Mouse (Mus musculus): ENCODE results near the gene Btbd16. TPM values are rescaled to one million over a fixed set of nuclear protein-coding genes. Genes with fewer than 3 reads are reported as not detected.

Btbd16 gene
- polyA plus RNA-seq, 1 experiment, result not detected

- Histone ChIP-seq H3K9me3 (ENCODE audit: control insufficient read depth, low read length) (no peaks in the 10 kb centered on the region), H3K4me1 (ENCODE audit: control insufficient read depth) (no peaks in the 10 kb centered on the region), H3K4me3 (replicated peaks) (no peak overlapping the region), H3K27me3 (ENCODE audit: control insufficient read depth) (no peaks in the 10 kb centered on the region), H3K36me3 (ENCODE audit: control insufficient read depth) (no peaks in the 10 kb centered on the region; the same call in 1 of the 2 replicates)
- TF ChIP-seq TAL1 (IDR thresholded peaks at IDR 0.05; ENCODE audit: low read length), result no peak
These were observed 9.7 kb upstream of the Btbd16 start for GRCm38 (mm10) chr7:130764160-130764559.

GRCm38 (mm10) chr7:130766411-130767170, 7.3 kb upstream of the Btbd16 start:
- TF ChIP-seq GATA1 (IDR thresholded peaks at IDR 0.05; ENCODE audit: low read length), result no peak
- TF ChIP-seq TAL1 (IDR thresholded peaks at IDR 0.05; ENCODE audit: low read length), result no peak
- no peak overlapping the region for H3K4me3 ChIP-seq (replicated peaks)
- no peaks in the 10 kb centered on the region for H3K36me3 ChIP-seq (ENCODE audit: control insufficient read depth)
- H3K27me3 ChIP-seq (ENCODE audit: control insufficient read depth), result no peaks in the 10 kb centered on the region
- H3K9me3 ChIP-seq (ENCODE audit: control insufficient read depth, low read length), result no peaks in the 10 kb centered on the region
- no peaks in the 10 kb centered on the region for H3K4me1 ChIP-seq (ENCODE audit: control insufficient read depth)

- Histone ChIP-seq H3K4me1 (ENCODE audit: control insufficient read depth) (no peaks in the 10 kb centered on the region), H3K27me3 (ENCODE audit: control insufficient read depth) (no peaks in the 10 kb centered on the region), H3K9me3 (ENCODE audit: control insufficient read depth, low read length) (no peaks in the 10 kb centered on the region), H3K4me3 (replicated peaks) (no peak overlapping the region), H3K36me3 (ENCODE audit: control insufficient read depth) (no peaks in the 10 kb centered on the region)
- TF ChIP-seq TAL1 (IDR thresholded peaks at IDR 0.05; ENCODE audit: low read length), result no peak
- no peak for TF ChIP-seq GATA1 (IDR thresholded peaks at IDR 0.05; ENCODE audit: low read length)
These were observed 5.7 kb upstream of the Btbd16 start for GRCm38 (mm10) chr7:130768151-130768550.

GRCm38 (mm10) chr7:130770707-130771106, 3.2 kb upstream of the Btbd16 start:
- TF ChIP-seq TAL1 (IDR thresholded peaks at IDR 0.05; ENCODE audit: low read length) (no peak), GATA1 (IDR thresholded peaks at IDR 0.05; ENCODE audit: low read length) (no peak)
- Histone ChIP-seq H3K27me3 (ENCODE audit: control insufficient read depth) (no peaks in the 10 kb centered on the region), H3K36me3 (ENCODE audit: control insufficient read depth) (no peaks in the 10 kb centered on the region), H3K9me3 (ENCODE audit: control insufficient read depth, low read length) (no peaks in the 10 kb centered on the region), H3K4me1 (ENCODE audit: control insufficient read depth) (no peaks in the 10 kb centered on the region), H3K4me3 (replicated peaks) (no peak overlapping the region)

- Histone ChIP-seq H3K9me3 (ENCODE audit: control insufficient read depth, low read length) (no peaks in the 10 kb centered on the region), H3K4me3 (replicated peaks) (no peak overlapping the region), H3K4me1 (ENCODE audit: control insufficient read depth) (no peaks in the 10 kb centered on the region), H3K27me3 (ENCODE audit: control insufficient read depth) (no peaks in the 10 kb centered on the region), H3K36me3 (ENCODE audit: control insufficient read depth) (no peaks in the 10 kb centered on the region)
- TF ChIP-seq TAL1 (IDR thresholded peaks at IDR 0.05; ENCODE audit: low read length) (no peak), GATA1 (IDR thresholded peaks at IDR 0.05; ENCODE audit: low read length) (no peak)
These were observed 568 bp upstream of the Btbd16 start for GRCm38 (mm10) chr7:130773171-130773830.

- TF ChIP-seq TAL1 (IDR thresholded peaks at IDR 0.05; ENCODE audit: low read length) (no peak), GATA1 (IDR thresholded peaks at IDR 0.05; ENCODE audit: low read length) (no peak)
- Histone ChIP-seq H3K27me3 (ENCODE audit: control insufficient read depth) (no peaks in the 10 kb centered on the region), H3K36me3 (ENCODE audit: control insufficient read depth) (no peaks in the 10 kb centered on the region), H3K9me3 (ENCODE audit: control insufficient read depth, low read length) (no peaks in the 10 kb centered on the region), H3K4me1 (ENCODE audit: control insufficient read depth) (no peaks in the 10 kb centered on the region), H3K4me3 (replicated peaks) (no peak overlapping the region)
These were observed 7.1 kb downstream of the Btbd16 start for GRCm38 (mm10) chr7:130780866-130781419.

GRCm38 (mm10) chr7:130782501-130783050, 8.7 kb downstream of the Btbd16 start:
- TF ChIP-seq TAL1 (IDR thresholded peaks at IDR 0.05; ENCODE audit: low read length), result no peak
- no peak for TF ChIP-seq GATA1 (IDR thresholded peaks at IDR 0.05; ENCODE audit: low read length)
- no peaks in the 10 kb centered on the region for H3K4me1 ChIP-seq (ENCODE audit: control insufficient read depth)
- no peaks in the 10 kb centered on the region for H3K27me3 ChIP-seq (ENCODE audit: control insufficient read depth)
- no peak overlapping the region for H3K4me3 ChIP-seq (replicated peaks)
- H3K36me3 ChIP-seq (ENCODE audit: control insufficient read depth), result no peaks in the 10 kb centered on the region
- no peaks in the 10 kb centered on the region for H3K9me3 ChIP-seq (ENCODE audit: control insufficient read depth, low read length)

- no peaks in the 10 kb centered on the region for H3K27me3 ChIP-seq (ENCODE audit: control insufficient read depth)
- TF ChIP-seq TAL1 (IDR thresholded peaks at IDR 0.05; ENCODE audit: low read length) (no peak), GATA1 (IDR thresholded peaks at IDR 0.05; ENCODE audit: low read length) (no peak)
- H3K4me1 ChIP-seq (ENCODE audit: control insufficient read depth), result no peaks in the 10 kb centered on the region
- H3K9me3 ChIP-seq (ENCODE audit: control insufficient read depth, low read length), result no peaks in the 10 kb centered on the region
- H3K4me3 ChIP-seq (replicated peaks), result no peak overlapping the region
- H3K36me3 ChIP-seq (ENCODE audit: control insufficient read depth), result no peaks in the 10 kb centered on the region
These were observed 12.2 kb downstream of the Btbd16 start for GRCm38 (mm10) chr7:130785923-130786575.

- Histone ChIP-seq H3K4me1 (ENCODE audit: control insufficient read depth) (no peaks in the 10 kb centered on the region), H3K27me3 (ENCODE audit: control insufficient read depth) (no peaks in the 10 kb centered on the region), H3K4me3 (replicated peaks) (no peak overlapping the region), H3K9me3 (ENCODE audit: control insufficient read depth, low read length) (no peaks in the 10 kb centered on the region), H3K36me3 (ENCODE audit: control insufficient read depth) (no peaks in the 10 kb centered on the region)
- TF ChIP-seq TAL1 (IDR thresholded peaks at IDR 0.05; ENCODE audit: low read length), result no peak
- TF ChIP-seq GATA1 (IDR thresholded peaks at IDR 0.05; ENCODE audit: low read length), result no peak
These were observed 12.8 kb downstream of the Btbd16 start for GRCm38 (mm10) chr7:130786708-130787107.
